Mouse (Mus musculus) fat pad, adult 2 months (tissue): Measurements from ENCODE around the gene Cdc6.

ENCODE experiments used
- DNase-seq: peaks from one replicate; pipeline ENCODE4 v3.0.0-alpha.2; 2011; ENCODE audit warnings: low read depth, low spot score; ENCODE audit errors: extremely low read depth

Gene Cdc6

DNA sequence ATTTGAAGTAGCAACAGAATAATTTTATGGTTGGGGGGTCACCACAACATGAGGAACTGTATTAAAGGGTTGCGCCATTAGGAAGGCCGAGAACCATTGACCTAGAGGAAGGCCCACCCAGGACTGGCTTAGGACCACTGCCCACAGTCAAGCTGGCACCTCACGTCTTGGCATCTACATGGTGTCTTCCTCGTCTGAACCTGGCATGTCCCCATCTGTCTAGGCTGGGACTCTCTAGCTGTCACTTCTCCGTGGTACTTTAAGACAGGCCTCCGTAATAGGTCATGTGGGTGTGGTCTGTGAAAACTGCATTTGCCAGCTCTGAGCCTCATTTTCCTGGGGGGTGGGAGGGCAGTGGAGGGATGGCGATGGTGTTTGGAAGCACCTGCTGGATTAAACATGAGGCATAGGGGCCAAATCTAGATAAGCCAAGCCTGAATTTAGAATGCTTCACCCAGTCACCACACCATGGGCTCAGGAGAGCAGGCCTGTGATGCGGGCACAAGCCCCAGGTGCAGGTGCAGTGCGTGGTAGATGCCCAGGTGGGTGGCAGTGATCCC is 65.3 kb downstream of the Cdc6 start:
- no peak for DNase-seq
